Mouse (Mus musculus) lung, adult 10 weeks (tissue): ENCODE results near the gene Copb2. TPM values are rescaled to one million over a fixed set of nuclear protein-coding genes. Genes with fewer than 3 reads are reported as not detected.

Experiments
- polyA plus RNA-seq: library from polyadenylated mRNA; stranded (reverse); fragments of 350-450 nt; fragmentation: Illumina TruSeq; extraction: RNeasy Lipid Tissue Mini Kit (QIAGEN cat#74804); gene quantifications from one replicate; pipeline ENCODE4 v1.2.3, GENCODE M21; 2014; ENCODE audit warnings: low read depth, low replicate concordance; ENCODE audit not compliant: insufficient read depth

Gene Copb2
- polyA plus RNA-seq: 59.2 TPM

DNA sequence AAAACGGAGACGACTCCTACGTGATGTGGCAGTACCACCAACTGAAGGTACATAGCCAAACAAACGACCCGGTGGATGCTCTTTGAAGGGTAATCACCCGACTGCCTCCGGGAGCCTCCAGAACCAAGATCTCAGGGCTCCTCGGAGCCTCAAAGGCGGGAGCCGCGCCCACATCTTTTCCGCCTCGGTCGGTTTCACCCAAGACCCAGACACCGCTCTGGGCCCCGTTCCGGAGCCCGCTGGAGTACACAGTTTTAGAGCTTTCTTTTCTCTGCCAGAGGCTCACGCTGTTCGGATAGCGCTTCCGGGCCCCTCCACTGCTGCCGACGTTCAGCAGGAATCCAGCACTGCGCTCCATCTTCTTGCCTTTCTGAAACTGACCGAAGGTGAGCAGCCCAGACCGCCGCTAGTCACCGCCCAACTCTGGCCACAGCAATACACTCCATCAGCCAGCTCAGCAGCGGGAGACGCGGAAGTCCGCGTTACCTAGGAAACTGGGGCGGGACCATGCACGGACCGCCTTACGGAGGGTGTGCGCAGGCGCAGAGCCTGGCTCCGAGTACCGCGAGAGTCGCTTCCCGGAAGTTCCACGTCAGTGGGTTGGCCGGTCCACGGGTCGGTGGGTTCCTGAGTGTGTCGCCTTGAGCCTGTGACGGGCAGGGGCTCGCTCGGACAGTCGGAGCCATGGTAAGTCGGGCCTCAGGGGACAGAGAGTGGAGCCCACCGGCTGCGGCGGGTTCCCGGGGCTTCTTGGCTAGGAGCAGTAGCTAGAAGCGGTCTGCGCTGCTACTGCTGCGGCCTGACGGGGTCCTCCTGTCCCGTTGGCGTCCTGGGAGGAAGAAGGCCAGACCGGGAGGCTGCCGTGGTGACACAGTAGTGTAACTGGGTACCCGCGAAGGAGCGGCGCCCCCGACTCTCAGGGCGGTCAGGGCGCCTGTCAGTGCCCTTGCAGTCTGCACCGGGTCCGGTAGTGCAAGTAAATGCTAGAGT, at the start of gene Copb2:
Copb2 (plus strand) TSS at position 585 of the 990 bp plus-strand sequence.

DNA sequence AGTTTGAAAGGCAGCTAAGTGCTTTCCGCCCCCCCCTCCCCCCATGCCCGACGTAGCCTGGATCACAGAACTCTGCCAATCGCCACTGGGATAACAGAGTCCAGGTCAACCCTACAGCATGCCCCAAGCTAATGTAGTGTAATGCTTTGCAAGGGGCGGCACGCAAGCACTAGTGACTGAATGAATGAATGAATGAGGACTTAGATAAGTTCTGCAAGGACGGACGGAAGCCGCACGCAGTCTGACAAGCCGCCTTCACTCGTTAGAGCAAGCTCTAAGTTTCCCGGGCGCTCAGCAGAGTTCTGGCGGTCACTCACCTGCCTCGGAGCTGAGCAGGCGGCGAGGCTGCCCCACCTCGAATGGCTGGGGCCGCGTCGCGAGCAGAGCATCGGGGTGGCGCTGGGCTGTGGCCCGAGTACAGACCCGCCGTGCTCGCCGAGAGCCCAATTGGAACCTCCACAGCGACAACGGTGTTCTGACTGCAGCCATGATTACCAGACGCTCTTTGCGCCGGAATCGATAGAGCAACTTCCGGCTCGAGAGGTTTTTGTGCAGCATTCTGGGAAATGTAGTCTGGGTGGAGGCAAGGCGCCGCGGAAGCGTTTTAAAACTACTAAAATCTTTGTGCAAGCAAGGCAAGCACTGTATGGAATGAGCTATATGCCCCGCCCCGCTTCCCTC, 37.8 kb downstream of the Copb2 start, which contains the start of gene Mrps22:
Mrps22 (minus strand) TSS at position 505 of the 681 bp plus-strand sequence.

Other genes starting within 250 kb of the Copb2 start
- gene Rbp1, start 140.8 kb upstream of the Copb2 start, polyA plus RNA-seq: 47.6 TPM
- gene Rbp2, start 77.6 kb upstream of the Copb2 start, polyA plus RNA-seq: 1.8 TPM
- gene Mrps22, start 37.9 kb downstream of the Copb2 start, polyA plus RNA-seq: 13.4 TPM